Mouse (Mus musculus) neural tube, embryonic 13.5 days (tissue): ENCODE data around the gene Olfr209. TPM values are rescaled to one million over a fixed set of nuclear protein-coding genes. Genes with fewer than 3 reads are reported as not detected.
"Not testable (repeated sequence)": the region's sequence is repeated elsewhere in the genome, so short reads cannot be mapped to it uniquely, and the experiment has no call there.

Experiments used
- ATAC-seq: fragments of 200-750 bp; cut with Nextera tagmentation; 2 replicates; pipeline ENCODE4 v1.8.0; 2017; ENCODE audit warnings: low read depth, mild to moderate bottlenecking, moderate TSS enrichment, moderate library complexity
- H3K27ac ChIP-seq: fragments of 300-500 bp; sonication (generic); replicated peaks from 2 replicates; pipeline ENCODE4 v1.5.1; 2015; ENCODE audit warnings: moderate library complexity, mild to moderate bottlenecking, inconsistent platforms
- H3K27me3 ChIP-seq: fragments of 300-500 bp; sonication (generic); 2 replicates; pipeline ENCODE4 v1.6.1; 2015; ENCODE audit warnings: mild to moderate bottlenecking, inconsistent platforms
- H3K36me3 ChIP-seq: fragments of 300-500 bp; sonication (generic); 2 replicates; pipeline ENCODE4 v1.6.1; 2015; ENCODE audit warnings: mild to moderate bottlenecking, inconsistent platforms
- H3K4me1 ChIP-seq: fragments of 300-500 bp; sonication (generic); replicated peaks from 2 replicates; pipeline ENCODE4 v1.6.1; 2015; ENCODE audit warnings: inconsistent platforms
- H3K4me2 ChIP-seq: fragments of 300-500 bp; sonication (generic); 2 replicates; pipeline ENCODE4 v1.6.1; 2015; ENCODE audit warnings: inconsistent platforms, mild to moderate bottlenecking, moderate library complexity
- H3K4me3 ChIP-seq: fragments of 300-500 bp; sonication (generic); 2 replicates; pipeline ENCODE4 v1.5.1; 2015; ENCODE audit warnings: mild to moderate bottlenecking, inconsistent platforms
- H3K9ac ChIP-seq: fragments of 300-500 bp; sonication (generic); 2 replicates; pipeline ENCODE4 v1.6.1; 2015; ENCODE audit warnings: moderate library complexity, mild to moderate bottlenecking, inconsistent platforms
- H3K9me3 ChIP-seq: fragments of 300-500 bp; sonication (generic); 2 replicates; pipeline ENCODE4 v1.6.1; 2016; ENCODE audit warnings: inconsistent platforms
- WGBS: fragments of 180-500 bp; shearing (Covaris S2); methylation state at CpG from one replicate; pipeline ENCODE4 v1.1.7; 2015; 5-methylcytosine and 5-hydroxymethylcytosine counted together
- polyA plus RNA-seq: library from polyadenylated mRNA; unstranded; fragments of >200 nt; fragmentation: Nextera tagmentation; extraction: Ambion mirVana; gene quantifications from 2 replicates; pipeline ENCODE4 v1.2.1, GENCODE M21; 2015

The Olfr209 gene
- not detected in 2 replicates for polyA plus RNA-seq

- Histone ChIP-seq H3K9ac (no peak within 1 kb of the TSS), H3K4me3 (no peak within 1 kb of the TSS), H3K36me3 (no peaks in the 10 kb centered on the region), H3K27ac (no peak within 1 kb of the TSS), H3K9me3 (no peaks in the 10 kb centered on the region), H3K4me2 (no peak within 1 kb of the TSS), H3K27me3 (no peaks in the 10 kb centered on the region), H3K4me1 (no peaks in the 10 kb centered on the region)
- 82% methylated on average over 2 of the region's 2 CpGs for whole genome bisulfite sequencing
- no peak for ATAC-seq
These were observed at the start of gene Olfr209 for GRCm38 (mm10) chr16:59363893-59364292. Gene Olfr209 (minus strand): TSS chr16:59363993.

DNA sequence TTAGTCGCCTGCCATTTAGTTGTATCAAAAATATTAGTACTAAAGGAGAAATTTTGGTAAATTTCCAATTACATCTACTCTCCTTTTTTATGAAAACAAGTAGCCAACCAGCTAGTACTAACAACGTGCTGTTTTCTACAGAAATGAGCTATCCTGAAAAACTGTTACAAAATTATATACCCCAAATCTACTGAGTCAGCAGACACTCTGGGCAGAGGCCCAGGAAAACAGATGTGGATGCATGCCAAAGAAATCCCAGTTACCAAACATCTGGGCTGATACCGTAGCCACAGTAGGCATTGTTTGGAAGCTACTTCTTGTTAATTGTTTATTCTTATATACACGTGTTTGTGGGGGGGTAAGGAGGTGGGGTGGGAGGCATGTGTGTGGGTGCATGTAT lies 49.7 kb upstream of the Olfr209 start:
- peaks cover 6% of the 10 kb centered on the region; the same call in 1 of the 2 replicates for H3K4me1 ChIP-seq
- 62% methylated on average over 4 of the region's 4 CpGs for WGBS

DNA sequence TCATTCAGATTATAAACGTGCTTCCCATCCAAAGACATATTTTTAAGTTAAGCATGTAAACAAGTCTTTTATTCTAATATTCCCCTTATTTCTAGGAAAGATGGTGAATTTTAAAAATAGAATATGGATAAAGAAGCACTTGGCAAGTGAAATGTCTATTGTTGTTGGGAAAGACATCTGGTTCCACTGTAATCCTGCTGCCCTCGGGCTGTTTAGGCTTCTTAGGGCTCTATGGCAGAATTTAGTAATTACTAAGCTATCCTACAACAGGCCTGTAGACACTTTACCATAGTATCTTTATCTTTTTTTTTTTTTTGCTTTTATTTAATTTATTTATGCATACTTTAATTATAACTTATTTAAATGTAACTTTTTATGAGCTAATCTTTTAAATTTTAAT lies 46.0 kb upstream of the Olfr209 start:
- no peak for ATAC-seq
- Histone ChIP-seq H3K4me3 (no peak overlapping the region), H3K27ac (peak overlapping the region; percentile 69; the same call in 1 of the 2 replicates), H3K27me3 (no peaks in the 10 kb centered on the region), H3K4me1 (peaks cover 6% of the 10 kb centered on the region; the same call in 1 of the 2 replicates), H3K36me3 (no peaks in the 10 kb centered on the region), H3K9me3 (no peaks in the 10 kb centered on the region), H3K9ac (no peak overlapping the region), H3K4me2 (peak overlapping the region; percentile 40)
- WGBS: 60% methylated on average over 2 of the region's 2 CpGs

More for the DNA sequence above, 49.7 kb upstream of the Olfr209 start:
- ATAC-seq: no peak
- Histone ChIP-seq H3K27me3 (no peaks in the 10 kb centered on the region), H3K27ac (no peak overlapping the region), H3K9ac (no peak overlapping the region), H3K4me3 (no peak overlapping the region), H3K9me3 (no peaks in the 10 kb centered on the region), H3K4me2 (no peak overlapping the region), H3K36me3 (no peaks in the 10 kb centered on the region)

DNA sequence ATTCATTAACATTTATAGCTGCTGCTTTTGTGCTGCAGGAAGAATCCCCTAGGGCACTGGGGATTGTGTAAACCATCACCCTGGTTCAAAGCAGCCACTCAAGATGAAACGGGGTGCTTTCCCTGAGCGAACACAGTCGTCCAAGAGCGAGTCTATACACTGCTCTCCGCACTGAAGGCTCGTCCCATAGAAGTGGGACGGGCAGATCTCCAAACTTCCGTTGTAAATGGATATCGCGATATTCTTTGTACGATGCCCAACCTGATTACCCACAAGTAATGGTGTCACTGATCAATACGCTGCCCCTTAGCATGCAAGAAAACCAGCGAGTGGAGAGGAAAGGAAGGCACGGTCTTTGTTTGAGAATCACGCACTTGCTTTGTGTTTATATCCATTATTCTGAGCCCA lies 45.6 kb upstream of the Olfr209 start:
- Histone ChIP-seq H3K36me3 (no peaks in the 10 kb centered on the region), H3K27me3 (no peaks in the 10 kb centered on the region), H3K27ac (peak overlapping the region; percentile 69), H3K4me2 (peak overlapping the region; percentile 40), H3K4me1 (peaks cover 6% of the 10 kb centered on the region; the same call in 1 of the 2 replicates), H3K9me3 (no peaks in the 10 kb centered on the region), H3K4me3 (no peak overlapping the region), H3K9ac (no peak overlapping the region)
- peak; percentile 84 for ATAC-seq
- WGBS: 26% methylated on average over 15 of the region's 15 CpGs

DNA sequence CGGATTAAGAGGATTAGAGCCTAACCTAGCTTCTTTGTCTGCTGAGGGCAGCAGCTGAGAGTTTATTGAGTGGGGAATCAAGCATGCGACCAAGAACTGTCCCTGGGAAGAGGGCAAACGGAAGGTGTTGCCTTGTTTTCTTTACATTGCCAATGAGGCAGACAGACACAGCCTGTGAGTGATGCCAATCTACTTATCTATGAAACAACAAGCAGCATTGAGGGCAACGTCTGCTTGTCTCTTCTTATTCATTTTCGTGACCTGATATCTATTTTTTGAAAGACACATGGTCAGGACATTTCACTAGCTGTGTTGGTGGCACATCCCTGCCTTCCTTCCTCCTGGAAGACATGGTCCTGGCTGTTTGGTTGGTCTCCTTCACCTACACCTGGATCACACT lies 43.2 kb upstream of the Olfr209 start, which contains the start of gene Gabrr3:
Gene Gabrr3 (plus strand): TSS at position 301 of the 400 bp plus-strand sequence.
- Histone ChIP-seq H3K36me3 (no peaks in the 10 kb centered on the region), H3K9me3 (no peaks in the 10 kb centered on the region), H3K9ac (no peak within 1 kb of the TSS), H3K4me2 (no peak within 1 kb of the TSS), H3K27ac (no peak within 1 kb of the TSS), H3K4me3 (no peak within 1 kb of the TSS), H3K4me1 (peaks cover 6% of the 10 kb centered on the region; the same call in 1 of the 2 replicates), H3K27me3 (no peaks in the 10 kb centered on the region)
- no peak for ATAC-seq
- WGBS: 67% methylated on average over 5 of the region's 5 CpGs

- WGBS: 79% methylated on average over 9 of the region's 9 CpGs
- Histone ChIP-seq H3K9ac (no peak overlapping the region), H3K27me3 (no peaks in the 10 kb centered on the region)
These were observed 41.0 kb upstream of the Olfr209 start for GRCm38 (mm10) chr16:59404798-59405197.

DNA sequence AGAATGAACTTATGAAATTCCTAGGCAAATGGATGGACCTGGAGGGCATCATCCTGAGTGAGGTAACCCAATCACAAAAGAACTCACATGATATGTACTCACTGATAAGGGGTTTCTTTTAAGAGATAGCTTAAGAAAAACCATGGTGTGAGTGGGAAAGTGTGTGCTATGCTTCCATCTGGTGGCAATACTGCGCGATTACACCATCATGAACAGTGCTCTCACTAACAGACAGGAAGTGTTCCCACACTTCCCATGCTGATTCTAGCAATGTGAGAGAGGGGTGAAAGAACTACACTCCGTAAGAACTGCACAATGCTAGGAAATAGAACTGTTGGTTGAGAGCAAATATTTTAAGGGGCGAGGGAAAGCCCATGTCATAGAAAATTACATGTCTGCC lies 39.9 kb upstream of the Olfr209 start:
- 22% methylated on average over 4 of the region's 4 CpGs for WGBS
- H3K27me3 ChIP-seq: no peaks in the 10 kb centered on the region
- ATAC-seq: peak; percentile 73; the same call in 1 of the 2 replicates

More at GRCm38 (mm10) chr16:59404798-59405197, 41.0 kb upstream of the Olfr209 start:
- no peaks in the 10 kb centered on the region for H3K9me3 ChIP-seq
- H3K4me3 ChIP-seq: no peak overlapping the region
- H3K27ac ChIP-seq: no peak overlapping the region
- no peak overlapping the region for H3K4me2 ChIP-seq
- H3K4me1 ChIP-seq: peaks cover 6% of the 10 kb centered on the region; the same call in 1 of the 2 replicates
- H3K36me3 ChIP-seq: no peaks in the 10 kb centered on the region
- no peak for ATAC-seq

GRCm38 (mm10) chr16:59401985-59402384 lies 38.2 kb upstream of the Olfr209 start:
- WGBS: 77% methylated on average over 4 of the region's 4 CpGs
- no peaks in the 10 kb centered on the region for H3K27me3 ChIP-seq
- H3K36me3 ChIP-seq: no peaks in the 10 kb centered on the region
- no peak overlapping the region for H3K4me3 ChIP-seq
- no peaks in the 10 kb centered on the region for H3K9me3 ChIP-seq
- no peak overlapping the region for H3K9ac ChIP-seq
- H3K4me1 ChIP-seq: no peaks in the 10 kb centered on the region
- no peak overlapping the region for H3K27ac ChIP-seq
- no peak for ATAC-seq
- no peak overlapping the region for H3K4me2 ChIP-seq

More for the DNA sequence above, 39.9 kb upstream of the Olfr209 start:
- no peak overlapping the region for H3K4me3 ChIP-seq
- no peaks in the 10 kb centered on the region for H3K4me1 ChIP-seq
- H3K9ac ChIP-seq: no peak overlapping the region
- no peak overlapping the region for H3K4me2 ChIP-seq
- no peak overlapping the region for H3K27ac ChIP-seq
- no peaks in the 10 kb centered on the region for H3K36me3 ChIP-seq
- no peaks in the 10 kb centered on the region for H3K9me3 ChIP-seq

GRCm38 (mm10) chr16:59401102-59401501 lies 37.3 kb upstream of the Olfr209 start:
- Histone ChIP-seq H3K36me3 (no peaks in the 10 kb centered on the region), H3K27me3 (no peaks in the 10 kb centered on the region), H3K4me3 (no peak overlapping the region), H3K9me3 (no peaks in the 10 kb centered on the region), H3K4me1 (no peaks in the 10 kb centered on the region), H3K4me2 (no peak overlapping the region), H3K9ac (no peak overlapping the region), H3K27ac (no peak overlapping the region)
- no peak for ATAC-seq
- 75% methylated on average over 7 of the region's 7 CpGs for WGBS

DNA sequence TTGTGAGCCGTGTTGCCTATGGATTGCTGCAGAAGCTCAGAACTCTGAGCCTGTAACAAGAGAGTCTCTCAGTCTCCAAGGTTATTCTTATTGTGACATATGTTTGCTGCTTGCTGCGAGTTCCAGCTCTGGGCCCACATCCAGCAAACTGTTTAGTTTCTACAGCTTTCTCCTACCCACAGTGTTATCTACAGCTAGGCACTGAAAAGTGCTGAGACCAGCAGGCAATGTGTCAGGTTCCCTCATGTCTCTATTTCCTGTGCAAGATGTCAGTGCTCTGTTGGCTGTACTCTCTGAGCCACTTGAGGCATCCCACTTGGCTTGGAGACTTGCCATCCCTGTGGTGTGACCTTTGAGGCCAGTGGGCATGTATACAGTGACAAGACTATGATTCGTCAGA lies 29.5 kb upstream of the Olfr209 start:
- Histone ChIP-seq H3K4me3 (no peak overlapping the region), H3K27ac (no peak overlapping the region), H3K36me3 (no peaks in the 10 kb centered on the region), H3K4me2 (no peak overlapping the region), H3K27me3 (no peaks in the 10 kb centered on the region), H3K9ac (no peak overlapping the region), H3K4me1 (no peaks in the 10 kb centered on the region), H3K9me3 (no peaks in the 10 kb centered on the region)
- no peak for ATAC-seq
- WGBS: 80% methylated on average over 3 of the region's 3 CpGs

DNA sequence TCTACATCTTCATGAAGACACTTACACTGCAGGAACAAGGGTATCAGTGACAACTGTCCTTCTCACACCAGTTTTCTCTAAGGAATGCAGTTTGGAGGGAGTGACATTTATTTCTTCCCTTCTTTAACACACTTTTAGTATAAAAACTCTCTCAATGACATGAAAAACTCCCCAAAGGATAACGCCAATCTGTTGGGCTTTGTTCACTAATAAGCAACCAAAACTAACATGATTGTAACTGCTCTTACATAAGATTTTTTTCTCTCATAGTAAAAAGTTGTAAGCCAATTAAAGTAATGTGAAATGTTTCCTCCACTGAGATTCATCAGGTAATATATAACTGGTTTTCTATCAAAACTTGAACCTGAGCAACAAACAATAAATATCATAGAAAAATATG lies 14.6 kb downstream of the Olfr209 start, which contains the start of gene Olfr206:
Gene Olfr206 (minus strand): TSS at position 101 of the 400 bp plus-strand sequence.
- ATAC-seq: no peak

GRCm38 (mm10) chr16:59331038-59331437 lies 32.8 kb downstream of the Olfr209 start, which contains the start of gene Olfr205:
Gene Olfr205 (minus strand): TSS chr16:59331138.
- no peak for ATAC-seq
- Histone ChIP-seq H3K27ac (no peak within 1 kb of the TSS), H3K4me1 (no peaks in the 10 kb centered on the region), H3K36me3 (no peaks in the 10 kb centered on the region), H3K9me3 (no peaks in the 10 kb centered on the region), H3K9ac (no peak within 1 kb of the TSS), H3K4me2 (no peak within 1 kb of the TSS), H3K4me3 (no peak within 1 kb of the TSS), H3K27me3 (no peaks in the 10 kb centered on the region)

More for the DNA sequence above, 14.6 kb downstream of the Olfr209 start, which contains the start of gene Olfr206:
- Histone ChIP-seq H3K4me2 (no peak within 1 kb of the TSS), H3K4me3 (no peak within 1 kb of the TSS), H3K9ac (no peak within 1 kb of the TSS), H3K36me3 (no peaks in the 10 kb centered on the region), H3K4me1 (no peaks in the 10 kb centered on the region), H3K27me3 (no peaks in the 10 kb centered on the region), H3K27ac (no peak within 1 kb of the TSS), H3K9me3 (no peaks in the 10 kb centered on the region)
- WGBS: 88% methylated on average over 1 of the region's 1 CpGs

DNA sequence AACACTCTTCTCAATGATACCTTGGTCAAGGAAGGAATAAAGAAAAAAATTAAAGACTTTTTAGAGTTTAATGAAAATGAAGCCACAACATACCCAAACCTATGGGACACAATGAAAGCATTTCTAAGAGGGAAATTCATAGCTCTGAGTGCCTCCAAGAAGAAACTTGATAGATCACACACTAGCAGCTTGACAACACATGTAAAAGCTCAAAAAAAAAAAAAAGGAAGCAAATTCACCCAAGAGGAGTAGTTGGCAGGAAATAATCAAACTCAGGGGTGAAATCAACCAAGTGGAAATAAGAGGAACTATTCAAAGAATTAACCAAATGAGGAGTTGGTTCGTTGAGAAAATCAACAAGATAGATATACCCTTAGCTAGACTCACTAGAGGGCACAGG lies 40.5 kb downstream of the Olfr209 start:
- H3K27me3 ChIP-seq, H3K4me1 ChIP-seq, H3K4me2 ChIP-seq, H3K4me3 ChIP-seq, H3K9me3 ChIP-seq, ATAC-seq, H3K9ac ChIP-seq, H3K36me3 ChIP-seq, H3K27ac ChIP-seq: not testable (repeated sequence)
- 50% methylated on average over 1 of the region's 1 CpGs for WGBS
